Mouse (Mus musculus): Measurements from ENCODE around the gene Gm9767.

The Gm9767 gene

GRCm38 (mm10) chr10:26077671-26078481 lies at the start of gene Gm9767:
Gm9767 (plus strand) TSS chr10:26078255.
- peak; percentile 8 for DNase-seq (ENCODE audit: low spot score)

- peak; percentile 10 for DNase-seq (ENCODE audit: low spot score)
Observed at GRCm38 (mm10) chr10:26034931-26035330, 43.1 kb upstream of the Gm9767 start.

GRCm38 (mm10) chr10:26051177-26051576 lies 26.9 kb upstream of the Gm9767 start:
- DNase-seq (ENCODE audit: low spot score): no peak

GRCm38 (mm10) chr10:26059662-26060307 lies 18.3 kb upstream of the Gm9767 start:
- no peak for DNase-seq (ENCODE audit: low spot score)

GRCm38 (mm10) chr10:26063071-26063470 lies 15.0 kb upstream of the Gm9767 start:
- DNase-seq (ENCODE audit: low spot score): no peak

- DNase-seq (ENCODE audit: low spot score): no peak
Observed at GRCm38 (mm10) chr10:26071986-26072385, 6.1 kb upstream of the Gm9767 start.

- DNase-seq (ENCODE audit: low spot score): no peak
Observed at GRCm38 (mm10) chr10:26076949-26077348, 1.1 kb upstream of the Gm9767 start.

- DNase-seq (ENCODE audit: low spot score): peak; percentile 44
Observed at GRCm38 (mm10) chr10:26078521-26079142, 577 bp downstream of the Gm9767 start, which contains the start of gene Tmem200a. Tmem200a (minus strand) TSS chr10:26079052.

GRCm38 (mm10) chr10:26079678-26080077 lies 1.6 kb downstream of the Gm9767 start:
- DNase-seq (ENCODE audit: low spot score): no peak

GRCm38 (mm10) chr10:26082081-26082480 lies 4.0 kb downstream of the Gm9767 start:
- DNase-seq (ENCODE audit: low spot score): peak; percentile 6

GRCm38 (mm10) chr10:26103330-26103982 lies 25.4 kb downstream of the Gm9767 start:
- no peak for DNase-seq (ENCODE audit: low spot score)

- DNase-seq (ENCODE audit: low spot score): no peak
Observed at GRCm38 (mm10) chr10:26114409-26114808, 36.4 kb downstream of the Gm9767 start.

- DNase-seq (ENCODE audit: low spot score): no peak
Observed at GRCm38 (mm10) chr10:26119067-26119821, 41.2 kb downstream of the Gm9767 start.

GRCm38 (mm10) chr10:26119822-26120183 lies 41.7 kb downstream of the Gm9767 start:
- no peak for DNase-seq (ENCODE audit: low spot score)
